Mouse (Mus musculus) liver, adult 2 months (tissue): ENCODE results near the gene Mtrex. TPM values are rescaled to one million over a fixed set of nuclear protein-coding genes. Genes with fewer than 3 reads are reported as not detected.
A peak's percentile ranks its signal among the peaks of the same experiment; 100 is the strongest.

ENCODE experiments used
- DNase-seq: peaks from one replicate; pipeline ENCODE4 v3.0.0-alpha.2; 2011; ENCODE audit warnings: low read depth, low spot score; ENCODE audit errors: extremely low read depth
- H3K27ac ChIP-seq: fragments of 200-500 bp; replicated peaks from 2 replicates; pipeline ENCODE4 v1.5.1; 2012; ENCODE audit warnings: low read depth, mild to moderate bottlenecking, control low read depth, inconsistent platforms, low read length; ENCODE audit not compliant: insufficient read depth
- H3K27me3 ChIP-seq: fragments of 200-500 bp; 2 replicates; pipeline ENCODE4 v1.6.1; 2012; ENCODE audit warnings: mild to moderate bottlenecking, moderate library complexity, low read length, inconsistent platforms; ENCODE audit not compliant: control insufficient read depth, insufficient read depth
- H3K36me3 ChIP-seq: fragments of 200-500 bp; 2 replicates; pipeline ENCODE4 v1.6.1; 2012; ENCODE audit warnings: low read length, inconsistent platforms; ENCODE audit not compliant: control insufficient read depth, insufficient read depth
- H3K4me1 ChIP-seq: fragments of 200-500 bp; 2 replicates; pipeline ENCODE4 v1.6.1; 2011; ENCODE audit warnings: low read length; ENCODE audit not compliant: control insufficient read depth, insufficient read depth
- H3K4me3 ChIP-seq: fragments of 200-500 bp; 2 replicates; pipeline ENCODE4 v1.5.1; 2011; ENCODE audit warnings: low read depth, mild to moderate bottlenecking, control low read depth, low read length, moderate library complexity; ENCODE audit not compliant: insufficient read depth
- H3K79me2 ChIP-seq: fragments of 200-500 bp; 2 replicates; pipeline ENCODE4 v1.6.1; 2012; ENCODE audit warnings: inconsistent platforms, mild to moderate bottlenecking, low read length, moderate library complexity; ENCODE audit not compliant: control insufficient read depth, insufficient read depth
- H3K9ac ChIP-seq: fragments of 200-500 bp; 2 replicates; pipeline ENCODE4 v1.6.1; 2012; ENCODE audit warnings: low read depth, mild to moderate bottlenecking, control low read depth, inconsistent platforms, low read length
- CTCF ChIP-seq: fragments of 200-500 bp; IDR thresholded peaks from 2 replicates; pipeline ENCODE4 v1.5.1; 2011; ENCODE audit warnings: low read depth, low read length, control low read depth
- POLR2A ChIP-seq: fragments of 200-500 bp; IDR thresholded peaks from 2 replicates; pipeline ENCODE4 v1.6.1; 2011; ENCODE audit warnings: low read length, control low read depth; ENCODE audit not compliant: insufficient read depth; ENCODE audit errors: extremely low read depth
- WGBS: fragments of 180-500 bp; shearing (Covaris S2); methylation state at CpG from one replicate; pipeline ENCODE4 v1.1.7; 2018; 5-methylcytosine and 5-hydroxymethylcytosine counted together
- polyA plus RNA-seq: library from polyadenylated mRNA; depleted of rRNA; stranded (reverse); fragments of >200 nt; gene quantifications from 2 replicates; pipeline ENCODE4 v1.2.3, GENCODE M21; 2012
- total RNA-seq: library from RNA; depleted of rRNA; stranded (reverse); fragments of >200 nt; gene quantifications from 2 replicates; pipeline ENCODE4 v1.2.3, GENCODE M21; 2014

Mtrex gene
- total and polyA plus RNA-seq, 2 experiments = 2.9 to 18.2 TPM

- H3K27me3 ChIP-seq = no peaks in the 10 kb centered on the region
- peaks cover 17% of the 10 kb centered on the region; the same call in 1 of the 2 replicates for H3K79me2 ChIP-seq
- no peak overlapping the region for H3K9ac ChIP-seq
- H3K4me3 ChIP-seq = 0 out of 2 replicates have a peak overlapping the region, but pooled peaks have one; percentile 9
- no peak for TF ChIP-seq POLR2A
- TF ChIP-seq CTCF = no peak
- peaks cover 4% of the 10 kb centered on the region for H3K36me3 ChIP-seq
- no peak overlapping the region for H3K27ac ChIP-seq
- 64% methylated on average over 4 of the region's 4 CpGs for WGBS
- peaks cover 11% of the 10 kb centered on the region for H3K4me1 ChIP-seq
- no peak for DNase-seq
Measured at GRCm38 (mm10) chr13:112925976-112926375, 1.2 kb downstream of the Mtrex start.

DNA sequence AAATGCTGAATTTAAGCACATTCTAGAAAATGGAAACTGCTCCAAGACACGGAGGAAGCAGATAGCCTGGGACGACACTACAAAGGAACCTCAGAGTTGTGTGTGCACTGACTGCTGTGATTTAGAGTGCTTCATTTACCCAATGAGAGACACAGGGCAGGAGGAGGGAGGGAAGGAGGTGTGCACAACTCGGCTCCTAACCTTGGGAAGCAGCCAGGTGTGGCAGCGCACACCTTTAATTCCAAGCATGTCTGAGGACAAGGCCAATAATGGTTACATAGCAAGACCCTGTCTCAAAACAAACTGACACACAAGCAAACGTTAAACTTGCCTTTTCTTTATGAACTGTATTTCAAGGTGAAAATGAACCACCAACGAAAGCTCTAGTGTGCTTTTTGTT lies 1.9 kb downstream of the Mtrex start:
- Histone ChIP-seq H3K9ac (no peak overlapping the region), H3K4me1 (peaks cover 11% of the 10 kb centered on the region), H3K79me2 (peaks cover 17% of the 10 kb centered on the region; the same call in 1 of the 2 replicates), H3K4me3 (no peak overlapping the region), H3K36me3 (peaks cover 2% of the 10 kb centered on the region), H3K27me3 (no peaks in the 10 kb centered on the region), H3K27ac (no peak overlapping the region)
- 41% methylated on average over 6 of the region's 6 CpGs for WGBS
- TF ChIP-seq CTCF = no peak
- no peak for TF ChIP-seq POLR2A
- peak; percentile 11 for DNase-seq

GRCm38 (mm10) chr13:112920906-112921305 lies 6.3 kb downstream of the Mtrex start:
- Histone ChIP-seq H3K9ac (no peak overlapping the region), H3K79me2 (peaks cover 14% of the 10 kb centered on the region; the same call in 1 of the 2 replicates), H3K4me3 (no peak overlapping the region), H3K27me3 (no peaks in the 10 kb centered on the region), H3K36me3 (peaks cover 27% of the 10 kb centered on the region), H3K27ac (no peak overlapping the region), H3K4me1 (peaks cover 6% of the 10 kb centered on the region)
- no peak for TF ChIP-seq POLR2A
- TF ChIP-seq CTCF = no peak
- DNase-seq = no peak
- 73% methylated on average over 3 of the region's 3 CpGs for WGBS

- no peaks in the 10 kb centered on the region for H3K4me1 ChIP-seq
- peaks cover 32% of the 10 kb centered on the region for H3K36me3 ChIP-seq
- no peak for TF ChIP-seq CTCF
- TF ChIP-seq POLR2A = no peak
- no peak for DNase-seq
- H3K9ac ChIP-seq = no peak overlapping the region
- 90% methylated on average over 4 of the region's 4 CpGs for WGBS
- peaks cover 5% of the 10 kb centered on the region; the same call in 1 of the 2 replicates for H3K79me2 ChIP-seq
- H3K4me3 ChIP-seq = no peak overlapping the region
- H3K27me3 ChIP-seq = no peaks in the 10 kb centered on the region
- no peak overlapping the region for H3K27ac ChIP-seq
Measured at GRCm38 (mm10) chr13:112919141-112919865, 7.9 kb downstream of the Mtrex start.

GRCm38 (mm10) chr13:112910434-112910833 lies 16.8 kb downstream of the Mtrex start:
- Histone ChIP-seq H3K27me3 (no peaks in the 10 kb centered on the region), H3K9ac (no peak overlapping the region), H3K36me3 (peaks cover 38% of the 10 kb centered on the region), H3K27ac (no peak overlapping the region), H3K79me2 (no peaks in the 10 kb centered on the region; the same call in 1 of the 2 replicates), H3K4me1 (no peaks in the 10 kb centered on the region), H3K4me3 (no peak overlapping the region)
- DNase-seq = no peak
- TF ChIP-seq POLR2A = no peak
- no peak for TF ChIP-seq CTCF
- 73% methylated on average over 4 of the region's 4 CpGs for WGBS

DNA sequence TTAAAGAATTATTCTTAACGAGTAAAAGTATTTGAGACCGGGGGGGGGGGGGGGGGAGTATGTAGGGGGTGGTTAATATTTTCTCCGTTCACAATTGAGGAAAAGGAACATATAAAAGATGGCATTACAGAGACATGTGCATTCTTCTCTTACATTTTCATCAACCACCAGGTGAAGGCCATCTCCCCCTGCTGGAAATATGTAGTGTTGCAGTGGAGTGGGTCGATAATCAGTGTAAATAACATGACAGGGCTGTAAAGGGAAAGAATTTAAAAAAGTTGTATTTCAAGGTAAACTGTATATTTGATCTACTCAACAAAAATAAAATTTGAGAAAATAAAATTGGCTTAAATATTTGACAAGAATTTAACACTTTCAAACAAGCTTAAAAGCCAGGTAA lies 17.5 kb downstream of the Mtrex start:
- no peaks in the 10 kb centered on the region for H3K4me1 ChIP-seq
- no peaks in the 10 kb centered on the region; the same call in 1 of the 2 replicates for H3K79me2 ChIP-seq
- no peaks in the 10 kb centered on the region for H3K27me3 ChIP-seq
- no peak overlapping the region for H3K9ac ChIP-seq
- H3K36me3 ChIP-seq = peaks cover 42% of the 10 kb centered on the region
- peak; percentile 58 for TF ChIP-seq CTCF
- TF ChIP-seq POLR2A = no peak
- DNase-seq = peak; percentile 47
- 46% methylated on average over 4 of the region's 4 CpGs for WGBS
- no peak overlapping the region for H3K4me3 ChIP-seq
- no peak overlapping the region for H3K27ac ChIP-seq
